Mouse (Mus musculus) intestine, embryonic 15.5 days (tissue): Measurements from ENCODE around the gene Gm20388. TPM values are rescaled to one million over a fixed set of nuclear protein-coding genes. Genes with fewer than 3 reads are reported as not detected.
A peak's percentile ranks its signal among the peaks of the same experiment; 100 is the strongest.
"Not testable (repeated sequence)": the region's sequence is repeated elsewhere in the genome, so short reads cannot be mapped to it uniquely, and the experiment has no call there.

Source experiments
- ATAC-seq: fragments of 200-750 bp; cut with Nextera tagmentation; 2 replicates; pipeline ENCODE4 v1.8.0; 2017; ENCODE audit warnings: moderate TSS enrichment, moderate library complexity
- H3K27ac ChIP-seq: fragments of 300-500 bp; sonication (generic); 2 replicates; pipeline ENCODE4 v1.5.1; 2015; ENCODE audit warnings: mild to moderate bottlenecking, inconsistent platforms
- H3K27me3 ChIP-seq: fragments of 300-500 bp; sonication (generic); replicated peaks from 2 replicates; pipeline ENCODE4 v1.6.1; 2015; ENCODE audit warnings: inconsistent platforms
- H3K36me3 ChIP-seq: fragments of 300-500 bp; sonication (generic); 2 replicates; pipeline ENCODE4 v1.6.1; 2015; ENCODE audit warnings: inconsistent platforms
- H3K4me1 ChIP-seq: fragments of 300-500 bp; sonication (generic); replicated peaks from 2 replicates; pipeline ENCODE4 v1.6.1; 2015; ENCODE audit warnings: inconsistent platforms
- H3K4me2 ChIP-seq: fragments of 300-500 bp; sonication (generic); replicated peaks from 2 replicates; pipeline ENCODE4 v1.6.1; 2015; ENCODE audit warnings: mild to moderate bottlenecking, inconsistent platforms
- H3K4me3 ChIP-seq: fragments of 300-500 bp; sonication (generic); replicated peaks from 2 replicates; pipeline ENCODE4 v1.5.1; 2015; ENCODE audit warnings: inconsistent platforms
- H3K9ac ChIP-seq: fragments of 300-500 bp; sonication (generic); 2 replicates; pipeline ENCODE4 v1.6.1; 2015; ENCODE audit warnings: inconsistent platforms
- H3K9me3 ChIP-seq: fragments of 300-500 bp; sonication (generic); 2 replicates; pipeline ENCODE4 v1.6.1; 2016; ENCODE audit warnings: inconsistent platforms
- WGBS: fragments of 180-500 bp; shearing (Covaris S2); methylation state at CpG from one replicate; pipeline ENCODE4 v1.1.7; 2015; 5-methylcytosine and 5-hydroxymethylcytosine counted together
- polyA plus RNA-seq: library from polyadenylated mRNA; unstranded; fragments of >200 nt; fragmentation: Nextera tagmentation; extraction: Ambion mirVana; gene quantifications from 2 replicates; pipeline ENCODE4 v1.2.1, GENCODE M21; 2015

Gm20388 gene
- polyA plus RNA-seq, 1 experiment from 2014 or later: not detected

GRCm38 (mm10) chr8:120701758-120702465 is 791.3 kb downstream of the Gm20388 start:
- no peaks in the 10 kb centered on the region for H3K36me3 ChIP-seq
- 54% methylated on average over 19 of the region's 19 CpGs for WGBS
- H3K9me3 ChIP-seq: no peaks in the 10 kb centered on the region
- H3K27me3 ChIP-seq: no peaks in the 10 kb centered on the region
- no peak overlapping the region for H3K27ac ChIP-seq
- ATAC-seq: peak; percentile 78
- H3K4me2 ChIP-seq: no peak overlapping the region
- H3K4me1 ChIP-seq: peaks cover 16% of the 10 kb centered on the region
- H3K4me3 ChIP-seq: no peak overlapping the region
- no peak overlapping the region for H3K9ac ChIP-seq

GRCm38 (mm10) chr8:120704203-120704602 is 793.6 kb downstream of the Gm20388 start:
- 40% methylated on average over 9 of the region's 9 CpGs for WGBS
- H3K9me3 ChIP-seq: no peaks in the 10 kb centered on the region
- H3K9ac ChIP-seq: no peak overlapping the region
- no peak overlapping the region for H3K4me3 ChIP-seq
- no peak for ATAC-seq
- no peak overlapping the region for H3K27ac ChIP-seq
- H3K27me3 ChIP-seq: no peaks in the 10 kb centered on the region
- no peaks in the 10 kb centered on the region for H3K36me3 ChIP-seq
- H3K4me2 ChIP-seq: no peak overlapping the region
- H3K4me1 ChIP-seq: 0 out of 2 replicates have a peak, but pooled peaks cover 8% of the 10 kb centered on the region

- no peaks in the 10 kb centered on the region for H3K9me3 ChIP-seq
- ATAC-seq: no peak
- H3K27me3 ChIP-seq: no peaks in the 10 kb centered on the region
- H3K4me1 ChIP-seq: 0 out of 2 replicates have a peak, but pooled peaks cover 8% of the 10 kb centered on the region
- H3K9ac ChIP-seq: no peak overlapping the region
- 85% methylated on average over 15 of the region's 15 CpGs for WGBS
- H3K27ac ChIP-seq: no peak overlapping the region
- no peak overlapping the region for H3K4me2 ChIP-seq
- H3K4me3 ChIP-seq: no peak overlapping the region
- H3K36me3 ChIP-seq: no peaks in the 10 kb centered on the region
These were observed 794.5 kb downstream of the Gm20388 start for GRCm38 (mm10) chr8:120705163-120705562.

GRCm38 (mm10) chr8:120706193-120706592 is 795.6 kb downstream of the Gm20388 start:
- ATAC-seq: no peak
- no peak overlapping the region for H3K4me3 ChIP-seq
- no peak overlapping the region for H3K27ac ChIP-seq
- H3K4me1 ChIP-seq: 0 out of 2 replicates have a peak, but pooled peaks cover 5% of the 10 kb centered on the region
- no peaks in the 10 kb centered on the region for H3K36me3 ChIP-seq
- WGBS: 72% methylated on average over 3 of the region's 3 CpGs
- H3K27me3 ChIP-seq: no peaks in the 10 kb centered on the region
- no peak overlapping the region for H3K9ac ChIP-seq
- no peak overlapping the region for H3K4me2 ChIP-seq
- H3K9me3 ChIP-seq: no peaks in the 10 kb centered on the region

- Histone ChIP-seq H3K27me3 (no peaks in the 10 kb centered on the region), H3K9ac (no peak overlapping the region), H3K4me3 (no peak overlapping the region), H3K27ac (no peak overlapping the region), H3K4me2 (no peak overlapping the region), H3K36me3 (no peaks in the 10 kb centered on the region), H3K4me1 (0 out of 2 replicates have a peak, but pooled peaks cover 1% of the 10 kb centered on the region), H3K9me3 (no peaks in the 10 kb centered on the region)
- no peak for ATAC-seq
- WGBS: 76% methylated on average over 10 of the region's 10 CpGs
These were observed 798.5 kb downstream of the Gm20388 start for GRCm38 (mm10) chr8:120709176-120709575.

GRCm38 (mm10) chr8:120715200-120715599 is 804.6 kb downstream of the Gm20388 start:
- Histone ChIP-seq H3K36me3 (no peaks in the 10 kb centered on the region), H3K4me2 (no peak overlapping the region), H3K27me3 (no peaks in the 10 kb centered on the region), H3K27ac (no peak overlapping the region), H3K9ac (no peak overlapping the region), H3K4me1 (peaks cover 6% of the 10 kb centered on the region; the same call in 1 of the 2 replicates), H3K4me3 (no peak overlapping the region), H3K9me3 (no peaks in the 10 kb centered on the region)
- 66% methylated on average over 6 of the region's 6 CpGs for WGBS
- 0 out of 2 replicates have a peak, but pooled peaks have one; percentile 31 for ATAC-seq

- no peaks in the 10 kb centered on the region for H3K27me3 ChIP-seq
- H3K9ac ChIP-seq: no peak overlapping the region
- 73% methylated on average over 15 of the region's 15 CpGs for WGBS
- no peak overlapping the region for H3K4me2 ChIP-seq
- no peaks in the 10 kb centered on the region for H3K9me3 ChIP-seq
- no peak for ATAC-seq
- H3K36me3 ChIP-seq: no peaks in the 10 kb centered on the region
- no peak overlapping the region for H3K27ac ChIP-seq
- H3K4me3 ChIP-seq: no peak overlapping the region
- peaks cover 6% of the 10 kb centered on the region; the same call in 1 of the 2 replicates for H3K4me1 ChIP-seq
These were observed 805.5 kb downstream of the Gm20388 start for GRCm38 (mm10) chr8:120715996-120716680.

GRCm38 (mm10) chr8:120719586-120720236 is 809.1 kb downstream of the Gm20388 start:
- H3K27ac ChIP-seq: no peak overlapping the region
- no peaks in the 10 kb centered on the region for H3K9me3 ChIP-seq
- no peak for ATAC-seq
- H3K9ac ChIP-seq: no peak overlapping the region
- no peak overlapping the region for H3K4me3 ChIP-seq
- H3K4me2 ChIP-seq: no peak overlapping the region
- no peaks in the 10 kb centered on the region for H3K36me3 ChIP-seq
- no peaks in the 10 kb centered on the region for H3K27me3 ChIP-seq
- 61% methylated on average over 19 of the region's 19 CpGs for WGBS
- H3K4me1 ChIP-seq: peaks cover 6% of the 10 kb centered on the region; the same call in 1 of the 2 replicates

- no peak overlapping the region for H3K4me2 ChIP-seq
- no peak overlapping the region for H3K4me3 ChIP-seq
- peaks cover 6% of the 10 kb centered on the region; the same call in 1 of the 2 replicates for H3K4me1 ChIP-seq
- no peak overlapping the region for H3K27ac ChIP-seq
- 72% methylated on average over 6 of the region's 6 CpGs for WGBS
- no peaks in the 10 kb centered on the region for H3K36me3 ChIP-seq
- H3K9ac ChIP-seq: no peak overlapping the region
- H3K9me3 ChIP-seq: no peaks in the 10 kb centered on the region
- no peaks in the 10 kb centered on the region for H3K27me3 ChIP-seq
- ATAC-seq: no peak
These were observed 812.4 kb downstream of the Gm20388 start for GRCm38 (mm10) chr8:120723025-120723424.

- H3K4me3 ChIP-seq, H3K36me3 ChIP-seq, H3K4me2 ChIP-seq, H3K4me1 ChIP-seq, H3K9ac ChIP-seq, H3K9me3 ChIP-seq, ATAC-seq, H3K27ac ChIP-seq, H3K27me3 ChIP-seq: not testable (repeated sequence)
- WGBS: 87% methylated on average over 4 of the region's 4 CpGs
These were observed 813.5 kb downstream of the Gm20388 start for GRCm38 (mm10) chr8:120724096-120724495.

GRCm38 (mm10) chr8:120724816-120725575 is 814.4 kb downstream of the Gm20388 start:
- no peak overlapping the region for H3K9ac ChIP-seq
- H3K27ac ChIP-seq: peak overlapping the region; percentile 51
- H3K4me3 ChIP-seq: no peak overlapping the region
- no peak overlapping the region for H3K4me2 ChIP-seq
- peak; percentile 23 for ATAC-seq
- no peaks in the 10 kb centered on the region for H3K9me3 ChIP-seq
- H3K4me1 ChIP-seq: peaks cover 4% of the 10 kb centered on the region; the same call in 1 of the 2 replicates
- H3K36me3 ChIP-seq: no peaks in the 10 kb centered on the region
- no peaks in the 10 kb centered on the region for H3K27me3 ChIP-seq
- 62% methylated on average over 17 of the region's 17 CpGs for WGBS

- no peaks in the 10 kb centered on the region for H3K36me3 ChIP-seq
- H3K4me2 ChIP-seq: no peak overlapping the region
- no peak overlapping the region for H3K27ac ChIP-seq
- no peak overlapping the region for H3K4me3 ChIP-seq
- no peak for ATAC-seq
- H3K9me3 ChIP-seq: no peaks in the 10 kb centered on the region
- H3K27me3 ChIP-seq: no peaks in the 10 kb centered on the region
- H3K9ac ChIP-seq: no peak overlapping the region
- peaks cover 4% of the 10 kb centered on the region; the same call in 1 of the 2 replicates for H3K4me1 ChIP-seq
- 74% methylated on average over 5 of the region's 5 CpGs for WGBS
These were observed 814.9 kb downstream of the Gm20388 start for GRCm38 (mm10) chr8:120725576-120725950.
